26 mouse cellular contexts compared by ENCODE assay signal in the genomic region with DNA sequence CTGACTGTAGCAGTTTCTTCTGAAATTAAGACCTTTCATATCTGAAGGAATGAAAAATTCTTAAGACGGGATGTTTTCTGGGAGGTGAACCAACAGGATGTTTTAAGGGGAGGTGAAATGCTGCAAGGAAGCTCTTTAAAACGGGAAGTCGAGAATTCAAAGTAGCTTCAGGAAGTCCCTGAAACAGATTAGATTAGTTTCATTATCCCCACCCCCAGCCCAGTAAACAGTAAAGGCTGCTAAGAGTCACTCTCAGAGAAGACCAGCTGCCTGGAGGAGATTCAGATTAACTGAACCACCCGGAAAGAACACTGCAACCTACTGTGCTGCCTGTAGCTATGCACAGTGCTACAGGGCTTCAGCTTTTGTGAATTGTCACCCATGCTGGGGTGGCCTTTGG. TPM values are rescaled to one million over a fixed set of nuclear protein-coding genes. Genes with fewer than 3 reads are reported as not detected.
DNase-seq lines count a peak whose midpoint lies in the region; TF ChIP-seq lines count a peak whose summit lies in the region.
"Had no signal": no experiment of that assay in that cellular context is flagged by ENCODE, and none has a peak within 500 bp of the region (broad histone marks: within the 10 kb centered on the region; RNA-seq: fewer than 3 reads in every experiment).

No protein-coding gene starts in this region.

- peaks cover 7% of the 10 kb centered on the region; the same call in 1 of the 2 replicates for H3K4me1 ChIP-seq in kidney, adult 2 months (ENCODE audit: control insufficient read depth, insufficient read depth, low read length)
- H3K4me1 ChIP-seq: embryonic facial prominence, embryonic 13.5 days; embryonic facial prominence, embryonic 15.5 days; forebrain, embryonic 10.5 days; forebrain, embryonic 12.5 days had no signal

- no peak for TF ChIP-seq POLR2A in kidney, adult 2 months (IDR thresholded peaks at IDR 0.05; ENCODE audit: low read depth, low read length)

- H3K27me3 ChIP-seq in kidney, adult 2 months (replicated peaks; ENCODE audit: control insufficient read depth, insufficient read depth, low read length): no peaks in the 10 kb centered on the region
- H3K27me3 ChIP-seq: embryonic facial prominence, embryonic 13.5 days; embryonic facial prominence, embryonic 15.5 days; forebrain, embryonic 12.5 days had no signal

- no peaks in the 10 kb centered on the region for H3K79me2 ChIP-seq in macrophage (ENCODE audit: inconsistent target)

- WGBS in kidney, adult 2 months: 85% methylated on average over 4 of the region's 4 CpGs
- 81% methylated on average over 4 of the region's 4 CpGs for WGBS in macrophage (ENCODE audit: missing documents)

- no peak for TF ChIP-seq CTCF in kidney, adult 2 months (conservative IDR thresholded peaks at IDR 0.05; ENCODE audit: insufficient read depth, insufficient read length, low read depth, low read length)
- TF ChIP-seq CTCF in left cerebral cortex, adult 2 months (IDR thresholded peaks at IDR 0.05): no peak

- H3K4me3 ChIP-seq in kidney, adult 2 months (ENCODE audit: insufficient read depth, low read depth, low read length): no peak overlapping the region
- H3K4me3 ChIP-seq in left cerebral cortex, adult 2 months: no peak overlapping the region
- H3K4me3 ChIP-seq in macrophage (ENCODE audit: inconsistent target): no peak overlapping the region
- H3K4me3 ChIP-seq: embryonic facial prominence, embryonic 13.5 days; embryonic facial prominence, embryonic 15.5 days; erythroblast, embryonic 14.5 days; forebrain, embryonic 10.5 days; forebrain, embryonic 12.5 days had no signal

- H3K36me3 ChIP-seq in kidney, adult 2 months (ENCODE audit: control insufficient read depth, insufficient read depth, low read length): no peaks in the 10 kb centered on the region
- H3K36me3 ChIP-seq in macrophage (ENCODE audit: inconsistent target): no peaks in the 10 kb centered on the region
- H3K36me3 ChIP-seq: embryonic facial prominence, embryonic 13.5 days; embryonic facial prominence, embryonic 15.5 days; forebrain, embryonic 10.5 days; forebrain, embryonic 12.5 days had no signal

- DNase-seq in kidney, adult 2 months: no peak
- no peak for DNase-seq in kidney, postnatal 14 days
- DNase-seq in left cerebral cortex, adult 2 months (ENCODE audit: extremely low spot score in 1 of 2, low spot score in 2 of 2): no peak
- DNase-seq in left cerebral cortex, postnatal 25 days (ENCODE audit: low spot score in 2 of 2): no peak
- peak; percentile 39 for DNase-seq in MEL-GATA-1-ER (ENCODE audit: extremely low read depth, low read depth)
- DNase-seq in spleen, adult 12 weeks (ENCODE audit: low spot score): no peak
- no peak for DNase-seq in lung, postnatal 36 days
- DNase-seq: adrenal gland, adult 2 months; adrenal gland, postnatal 14 days; adrenal gland, postnatal 36 days; cerebellum, adult 11 months; cerebellum, adult 18-20 months; cerebellum, adult 8-10 months; cerebellum, adult 9-11 months; cerebellum, postnatal 14 days; cerebellum, postnatal 36 days; embryo, embryonic 11 days had no signal

- H3K27ac ChIP-seq in kidney, adult 2 months (ENCODE audit: insufficient read depth, low read depth, low read length): peak overlapping the region; percentile 71; the same call in 1 of the 2 replicates
- peak overlapping the region; percentile 72; the same call in 1 of the 2 replicates for H3K27ac ChIP-seq in left cerebral cortex, adult 2 months
- peak overlapping the region; percentile 97 for H3K27ac ChIP-seq in macrophage
- H3K27ac ChIP-seq: embryonic facial prominence, embryonic 13.5 days; embryonic facial prominence, embryonic 15.5 days; forebrain, embryonic 10.5 days; forebrain, embryonic 12.5 days had no signal

- intact Hi-C loops in left cerebral cortex, adult 2 months (cut with DNase I): no loop called here
- intact Hi-C loops in left cerebral cortex, postnatal 25 days (cut with DNase I): no loop called here

RNA-seq across cellular contexts. Expression of a gene that starts 13.8 kb away (rescaled TPM):
- 13.4 and 77.1 TPM in 2 replicates for polyA plus RNA-seq in kidney, adult 2 months (2012; rRNA removed)
- total RNA-seq in left cerebral cortex, adult 2 months (2021): 1 to 10 TPM; 7.5 to 9.8 TPM
- total RNA-seq in left cerebral cortex, postnatal 25 days (2021): 10 to 100 TPM in 1 of 2 experiments, 1 to 10 TPM in 1; 8.2 to 11.2 TPM
- total RNA-seq in macrophage (2018; cell fraction: chromatin; rRNA removed): 1 to 10 TPM in 6 of 26 experiments, not detected in 20; 1.4 to 3.5 (median 2.8) TPM
- 10 to 100 TPM in 3 of 26 experiments, 1 to 10 TPM in 21, under 1 TPM in 2; 0.89 to 15.9 (median 3.7) TPM for total RNA-seq in macrophage (2018; cell fraction: cytosol; rRNA removed)
- total RNA-seq in macrophage (2018; cell fraction: nucleus; rRNA removed): 1 to 10 TPM in 13 of 26 experiments, not detected in 13; 1.9 to 6.5 (median 3.2) TPM
- 1.2 to 2.2 TPM (median 1.7 TPM) in 3 replicates for polyA plus RNA-seq in macrophage (2018)
- total RNA-seq: adrenal gland, postnatal 14 days had no signal
- polyA plus RNA-seq: erythroblast, embryonic 14.5 days; forebrain, embryonic 10.5 days; forebrain, embryonic 16.5 days had no signal

RNA-seq across cellular contexts. Expression of a gene that starts 17.2 kb away (rescaled TPM):
- polyA plus RNA-seq in kidney, adult 2 months (2012; rRNA removed): 27.9 and 35.1 TPM in 2 replicates
- total RNA-seq in left cerebral cortex, adult 2 months (2021): 10 to 100 TPM; 12.3 to 13.6 TPM
- 10 to 100 TPM; 13.0 to 13.4 TPM for total RNA-seq in left cerebral cortex, postnatal 25 days (2021)
- total RNA-seq in macrophage (2018; cell fraction: chromatin; rRNA removed): 10 to 100 TPM; 19.0 to 66.6 (median 39.3) TPM
- total RNA-seq in macrophage (2018; cell fraction: cytosol; rRNA removed): 10 to 100 TPM; 15.3 to 38.8 (median 25.4) TPM
- 10 to 100 TPM; 28.7 to 71.0 (median 42.7) TPM for total RNA-seq in macrophage (2018; cell fraction: nucleus; rRNA removed)
- polyA plus RNA-seq in macrophage (2018): 10.9 to 18.5 TPM (median 17.7 TPM) in 3 replicates

RNA-seq across cellular contexts. Expression of a gene that starts 17.9 kb away (rescaled TPM):
- polyA plus RNA-seq in kidney, adult 2 months (2012; rRNA removed): 3.1 and 3.2 TPM in 2 replicates
- total RNA-seq in left cerebral cortex, adult 2 months (2021): 1 to 10 TPM; 3.3 to 4.2 TPM
- 1 to 10 TPM; 3.3 to 3.9 TPM for total RNA-seq in left cerebral cortex, postnatal 25 days (2021)
- total RNA-seq in macrophage (2018; cell fraction: chromatin; rRNA removed): 10 to 100 TPM in 12 of 26 experiments, 1 to 10 TPM in 14; 2.8 to 25.3 (median 9.7) TPM
- total RNA-seq in macrophage (2018; cell fraction: cytosol; rRNA removed): 10 to 100 TPM in 7 of 26 experiments, 1 to 10 TPM in 19; 3.1 to 12.8 (median 8.6) TPM
- total RNA-seq in macrophage (2018; cell fraction: nucleus; rRNA removed): 10 to 100 TPM in 18 of 26 experiments, 1 to 10 TPM in 8; 3.7 to 35.3 (median 14.8) TPM
- polyA plus RNA-seq in macrophage (2018): 5.0 to 5.9 TPM (median 5.6 TPM) in 3 replicates

RNA-seq across cellular contexts. Expression of a gene that starts 26.7 kb away (rescaled TPM):
- polyA plus RNA-seq in kidney, adult 2 months (2012; rRNA removed): 15.1 and 16.1 TPM in 2 replicates
- 10 to 100 TPM; 18.9 to 22.2 TPM for total RNA-seq in left cerebral cortex, adult 2 months (2021)
- total RNA-seq in left cerebral cortex, postnatal 25 days (2021): 10 to 100 TPM; 18.6 to 22.6 TPM
- 10 to 100 TPM in 1 of 26 experiments, 1 to 10 TPM in 25; 1.5 to 11.5 (median 3.1) TPM for total RNA-seq in macrophage (2018; cell fraction: chromatin; rRNA removed)
- total RNA-seq in macrophage (2018; cell fraction: cytosol; rRNA removed): under 1 TPM in 23 of 26 experiments, not detected in 3; 0.10 to 0.45 (median 0.21) TPM
- total RNA-seq in macrophage (2018; cell fraction: nucleus; rRNA removed): 1 to 10 TPM in 22 of 26 experiments, under 1 TPM in 4; 0.63 to 5.9 (median 1.9) TPM
- polyA plus RNA-seq in macrophage (2018): 0.26 to 0.36 TPM (median 0.30 TPM) in 3 replicates

RNA-seq across cellular contexts. Expression of a gene that starts 45.5 kb away (rescaled TPM):
- polyA plus RNA-seq in kidney, adult 2 months (2012; rRNA removed): 1,002 and 1,068 TPM in 2 replicates
- not detected for total RNA-seq in left cerebral cortex, adult 2 months (2021)
- not detected for total RNA-seq in left cerebral cortex, postnatal 25 days (2021)
- total RNA-seq in macrophage (2018; cell fraction: chromatin; rRNA removed): not detected
- not detected for total RNA-seq in macrophage (2018; cell fraction: cytosol; rRNA removed)
- not detected for total RNA-seq in macrophage (2018; cell fraction: nucleus; rRNA removed)
- 0.52 TPM in 1 of 3 replicates, not detected in the others for polyA plus RNA-seq in macrophage (2018)
- total RNA-seq: adrenal gland, postnatal 14 days; adrenal gland, postnatal 36 days had no signal
- polyA plus RNA-seq: adrenal gland, adult 2 months; C2C12; embryonic facial prominence, embryonic 15.5 days; forebrain, embryonic 10.5 days; forebrain, embryonic 12.5 days; forebrain, embryonic 14.5 days; forebrain, embryonic 16.5 days had no signal
